Mouse (Mus musculus) kidney, postnatal 0 days (tissue): ENCODE data around the gene Trim46. TPM values are rescaled to one million over a fixed set of nuclear protein-coding genes. Genes with fewer than 3 reads are reported as not detected.

Experiments
- ATAC-seq: fragments of 200-750 bp; cut with Nextera tagmentation; replicated peaks from 2 replicates; pipeline ENCODE4 v1.8.0; 2017; ENCODE audit warnings: low read depth, moderate number of reproducible peaks, moderate TSS enrichment, moderate library complexity; ENCODE audit not compliant: low FRiP score
- DNase-seq: peaks from one replicate; pipeline ENCODE4 v3.0.0-alpha.2; 2016; ENCODE audit warnings: low spot score
- H3K27ac ChIP-seq: fragments of 300-500 bp; sonication (generic); 2 replicates; pipeline ENCODE4 v1.5.1; 2014; ENCODE audit warnings: mild to moderate bottlenecking
- H3K27me3 ChIP-seq: fragments of 300-500 bp; sonication (generic); 2 replicates; pipeline ENCODE4 v1.6.1; 2014; ENCODE audit warnings: low read length, mixed read lengths; ENCODE audit not compliant: insufficient read depth
- H3K36me3 ChIP-seq: fragments of 300-500 bp; sonication (generic); 2 replicates; pipeline ENCODE4 v1.6.1; 2014; ENCODE audit warnings: low read length, mixed read lengths; ENCODE audit not compliant: insufficient read depth
- H3K4me1 ChIP-seq: fragments of 300-500 bp; sonication (generic); replicated peaks from 2 replicates; pipeline ENCODE4 v1.6.1; 2014; ENCODE audit warnings: antibody characterized with exemption, low read length, mixed read lengths; ENCODE audit not compliant: insufficient read depth
- H3K4me2 ChIP-seq: fragments of 300-500 bp; sonication (generic); 2 replicates; pipeline ENCODE4 v1.6.1; 2014; ENCODE audit warnings: mild to moderate bottlenecking, low read length, moderate library complexity, mixed read lengths
- H3K4me3 ChIP-seq: fragments of 300-500 bp; sonication (generic); replicated peaks from 2 replicates; pipeline ENCODE4 v1.5.1; 2014; ENCODE audit warnings: low read depth, low read length
- H3K9ac ChIP-seq: fragments of 300-500 bp; sonication (generic); 2 replicates; pipeline ENCODE4 v1.6.1; 2014; ENCODE audit warnings: low read depth, low read length
- H3K9me3 ChIP-seq: fragments of 300-500 bp; sonication (generic); replicated peaks from 2 replicates; pipeline ENCODE4 v1.6.1; 2016; ENCODE audit warnings: low read length, inconsistent platforms, mixed read lengths
- CTCF ChIP-seq: IDR thresholded peaks from 2 replicates; pipeline ENCODE4 v1.5.1; 2016; ENCODE audit warnings: antibody characterized with exemption, low read depth, mild to moderate bottlenecking, moderate library complexity
- WGBS: fragments of 180-500 bp; shearing (Covaris S2); extraction: QIAGEN DNeasy Blood & Tissue Kit; methylation state at CpG from one replicate; pipeline ENCODE4 v1.1.7; 2014; 5-methylcytosine and 5-hydroxymethylcytosine counted together
- polyA plus RNA-seq: library from polyadenylated mRNA; unstranded; fragments of >200 nt; fragmentation: Nextera tagmentation; extraction: Ambion mirVana; gene quantifications from 2 replicates; pipeline ENCODE4 v1.2.1, GENCODE M21; 2015

The Trim46 gene
- polyA plus RNA-seq, 1 experiment from 2014 or later, result 3.7 TPM

DNA sequence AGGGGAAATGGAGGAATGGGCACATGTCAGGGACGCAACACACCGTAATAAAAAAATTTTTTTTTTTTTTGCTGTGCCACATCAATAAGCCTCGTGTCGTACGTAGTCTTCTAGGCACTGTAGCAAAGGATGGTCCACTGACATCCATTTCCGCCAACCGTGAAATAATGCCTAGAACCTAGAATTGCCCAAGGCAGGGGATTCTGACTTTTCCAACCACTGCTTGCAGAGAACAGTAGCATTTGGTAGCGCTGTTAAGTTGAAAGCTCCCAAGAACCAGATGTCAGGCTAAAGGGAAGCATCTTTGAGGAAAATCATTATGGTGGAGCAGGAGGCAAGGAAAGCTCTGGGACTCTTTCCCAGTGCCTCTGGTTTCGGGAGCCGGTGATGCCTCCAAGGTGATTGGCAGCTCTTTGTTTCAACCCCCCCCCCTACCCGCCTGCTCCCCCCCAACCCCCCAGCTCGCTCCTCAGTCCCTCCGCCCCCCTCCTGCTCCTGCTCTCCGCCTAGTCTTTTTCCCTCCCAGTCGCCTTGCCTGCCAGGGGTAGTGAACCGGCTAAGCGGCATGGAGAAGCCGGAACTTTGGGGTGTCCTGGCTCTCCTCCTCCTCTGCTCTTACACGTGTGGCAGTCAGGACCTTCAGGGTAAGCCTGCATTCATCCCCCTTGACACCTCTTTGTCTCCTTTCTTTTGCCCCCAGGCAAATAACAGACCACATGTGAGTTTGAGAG lies 31.3 kb downstream of the Trim46 start, which contains the start of gene Thbs3:
Gene Thbs3, plus strand, starts transcription at position 500 of the 731 bp plus-strand sequence.
- H3K36me3 ChIP-seq, result peaks cover 3% of the 10 kb centered on the region; the same call in 1 of the 2 replicates
- peak within 1 kb of the TSS; percentile 66 for H3K4me3 ChIP-seq
- H3K4me2 ChIP-seq, result peak within 1 kb of the TSS; percentile 77
- H3K27me3 ChIP-seq, result no peaks in the 10 kb centered on the region
- DNase-seq (no peak), ATAC-seq (no peak)
- TF ChIP-seq CTCF, result no peak
- H3K27ac ChIP-seq, result peak within 1 kb of the TSS; percentile 90
- WGBS, result 2% methylated on average over 16 of the region's 19 CpGs
- no peaks in the 10 kb centered on the region for H3K9me3 ChIP-seq
- H3K9ac ChIP-seq, result peak within 1 kb of the TSS; percentile 77
- peaks cover 15% of the 10 kb centered on the region for H3K4me1 ChIP-seq

DNA sequence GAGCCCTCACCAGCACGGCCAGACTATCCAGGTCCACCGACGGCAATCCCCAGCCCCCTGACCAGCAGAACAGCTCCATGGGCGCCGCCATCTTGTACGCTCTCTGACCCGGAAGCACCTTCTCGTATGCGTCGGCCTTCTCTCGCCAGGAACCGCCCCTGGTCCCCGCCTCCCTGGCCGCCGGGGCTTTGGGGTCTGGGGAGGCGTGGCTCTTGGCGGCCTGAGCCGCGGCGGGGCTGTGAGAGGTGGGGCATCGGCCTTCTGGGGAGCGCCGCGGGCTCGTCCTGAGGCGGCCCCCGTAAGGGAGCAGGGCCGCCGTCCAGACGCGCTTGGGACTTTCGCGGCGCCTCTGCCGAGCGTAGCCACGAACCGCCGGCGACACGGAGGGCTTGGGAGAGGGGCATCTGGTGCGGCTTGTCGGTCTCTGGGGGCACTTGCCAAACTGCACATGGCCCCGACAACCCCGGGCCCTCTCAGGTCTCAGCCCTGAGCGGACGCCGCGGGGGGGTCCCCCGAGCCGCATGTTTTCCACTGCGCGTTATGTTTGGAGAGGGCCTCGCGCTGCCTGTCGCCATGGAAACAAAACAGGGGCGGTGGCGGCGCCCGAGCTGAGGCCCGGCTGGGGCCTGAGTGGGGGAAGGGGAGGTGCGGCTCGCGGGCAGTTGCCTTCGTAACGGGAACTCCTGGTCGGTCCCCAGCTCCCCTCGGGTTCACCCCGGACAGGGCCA lies 32.1 kb downstream of the Trim46 start:
- H3K27ac ChIP-seq, result peak overlapping the region; percentile 90
- no peaks in the 10 kb centered on the region for H3K27me3 ChIP-seq
- ATAC-seq, result peak; percentile 90
- peak overlapping the region; percentile 77 for H3K4me2 ChIP-seq
- no peaks in the 10 kb centered on the region for H3K9me3 ChIP-seq
- peak overlapping the region; percentile 66 for H3K4me3 ChIP-seq
- peak overlapping the region; percentile 77 for H3K9ac ChIP-seq
- peak; percentile 98 for DNase-seq
- peaks cover 12% of the 10 kb centered on the region; the same call in 1 of the 2 replicates for H3K36me3 ChIP-seq
- TF ChIP-seq CTCF, result no peak
- peaks cover 15% of the 10 kb centered on the region for H3K4me1 ChIP-seq
- WGBS, result under 1% methylated on average over 69 of the region's 69 CpGs

DNA sequence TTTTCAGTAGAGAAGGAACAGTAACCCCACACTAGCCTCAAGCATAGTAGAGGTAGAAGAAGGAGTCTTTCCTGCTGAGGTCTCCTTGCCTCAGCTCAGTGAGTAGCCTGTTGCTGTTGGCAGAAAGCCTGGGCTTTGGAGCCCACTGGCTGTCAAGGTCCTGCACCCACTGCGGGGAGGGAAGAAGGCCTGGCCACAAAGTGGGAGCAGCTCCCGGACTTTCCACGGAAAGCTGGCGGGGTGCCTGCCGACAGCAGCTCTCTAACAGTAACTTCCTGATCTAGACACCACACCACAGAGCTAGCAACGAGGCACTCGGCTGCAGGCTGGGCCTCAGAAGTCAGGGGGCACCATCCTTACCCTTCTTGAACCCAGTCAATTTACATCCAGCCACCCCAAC lies 35.4 kb downstream of the Trim46 start:
- no peaks in the 10 kb centered on the region for H3K27me3 ChIP-seq
- H3K9ac ChIP-seq, result no peak overlapping the region
- peaks cover 15% of the 10 kb centered on the region for H3K4me1 ChIP-seq
- no peak overlapping the region for H3K4me3 ChIP-seq
- H3K9me3 ChIP-seq, result no peaks in the 10 kb centered on the region
- no peak overlapping the region; the same call in 1 of the 2 replicates for H3K27ac ChIP-seq
- peaks cover 40% of the 10 kb centered on the region for H3K36me3 ChIP-seq
- no peak for ATAC-seq
- no peak overlapping the region for H3K4me2 ChIP-seq
- 56% methylated on average over 7 of the region's 7 CpGs for WGBS
- no peak for TF ChIP-seq CTCF
- DNase-seq, result no peak

DNA sequence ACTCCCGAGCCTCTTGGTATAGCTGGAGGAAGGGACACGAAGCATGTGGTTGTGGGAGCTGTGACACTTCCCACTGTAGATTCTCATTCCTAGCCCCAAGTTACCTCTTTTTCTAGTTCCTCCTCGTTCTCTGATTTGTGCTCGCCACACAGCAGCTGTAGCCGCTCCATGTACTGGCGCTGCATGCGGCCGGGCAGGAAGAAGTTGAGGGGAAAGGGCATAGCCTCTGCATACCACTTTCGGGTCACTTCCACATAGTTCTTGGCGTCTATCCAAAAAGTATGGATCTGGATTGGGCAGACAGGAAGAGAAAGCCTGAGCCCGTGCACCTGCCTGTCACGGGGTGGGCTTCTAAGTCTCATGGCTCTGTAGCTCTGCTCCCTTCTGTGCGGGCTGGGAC lies 35.9 kb downstream of the Trim46 start:
- 60% methylated on average over 13 of the region's 13 CpGs for WGBS
- Histone ChIP-seq H3K36me3 (peaks cover 42% of the 10 kb centered on the region), H3K4me2 (no peak overlapping the region), H3K4me1 (peaks cover 13% of the 10 kb centered on the region), H3K9ac (no peak overlapping the region), H3K4me3 (no peak overlapping the region), H3K9me3 (no peaks in the 10 kb centered on the region), H3K27ac (0 out of 2 replicates have a peak overlapping the region, but pooled peaks have one; percentile 42), H3K27me3 (no peaks in the 10 kb centered on the region)
- ATAC-seq (no peak), DNase-seq (peak; percentile 44)
- TF ChIP-seq CTCF, result no peak

DNA sequence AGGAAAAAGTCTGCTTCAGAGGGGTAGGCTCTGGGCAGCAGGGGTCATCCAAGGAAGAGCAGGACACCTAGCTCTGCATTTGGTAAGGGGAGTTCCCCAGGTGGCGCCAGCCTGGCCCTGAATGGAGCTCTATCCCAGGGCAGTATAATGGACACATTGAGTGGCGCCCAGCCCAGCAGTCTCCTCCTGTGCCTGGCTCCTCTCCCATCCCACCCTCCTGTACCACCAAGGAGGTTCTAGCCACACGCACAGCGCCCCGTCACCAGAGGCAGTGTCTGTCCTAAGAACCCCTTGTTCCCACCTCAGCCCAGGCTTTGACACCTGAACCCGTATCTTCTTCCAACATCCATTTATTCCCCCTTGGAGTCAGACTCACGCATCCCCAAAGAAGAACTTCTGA lies 36.4 kb downstream of the Trim46 start:
- H3K27me3 ChIP-seq, result no peaks in the 10 kb centered on the region
- ATAC-seq, result no peak
- 95% methylated on average over 7 of the region's 7 CpGs for WGBS
- no peak for TF ChIP-seq CTCF
- no peak for DNase-seq
- no peak overlapping the region for H3K9ac ChIP-seq
- no peaks in the 10 kb centered on the region for H3K9me3 ChIP-seq
- H3K27ac ChIP-seq, result 0 out of 2 replicates have a peak overlapping the region, but pooled peaks have one; percentile 42
- peaks cover 44% of the 10 kb centered on the region for H3K36me3 ChIP-seq
- H3K4me3 ChIP-seq, result no peak overlapping the region
- H3K4me2 ChIP-seq, result no peak overlapping the region
- peaks cover 9% of the 10 kb centered on the region; the same call in 1 of the 2 replicates for H3K4me1 ChIP-seq

DNA sequence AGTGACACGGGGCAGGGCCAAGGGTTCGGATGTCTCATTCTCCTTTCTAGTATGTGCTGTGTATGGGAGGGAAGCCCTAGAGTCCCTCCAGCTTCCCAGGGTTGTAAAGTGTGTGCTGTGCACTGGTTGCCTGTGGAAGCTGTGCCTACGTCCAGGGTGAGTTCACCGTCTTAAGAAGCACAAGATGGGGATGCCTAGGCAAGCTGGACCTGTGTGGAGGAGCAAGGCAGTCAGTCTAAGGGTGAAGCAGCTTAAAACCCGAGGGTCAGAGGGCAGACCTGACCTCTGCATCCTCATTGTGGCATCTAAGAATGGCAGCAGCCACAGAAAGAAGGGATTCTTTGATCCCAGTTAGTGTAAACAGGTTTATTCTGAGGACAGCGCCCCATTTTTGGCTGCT lies 37.4 kb downstream of the Trim46 start:
- ATAC-seq (no peak), DNase-seq (no peak)
- Histone ChIP-seq H3K27ac (no peak overlapping the region), H3K36me3 (peaks cover 44% of the 10 kb centered on the region), H3K4me3 (no peak overlapping the region), H3K27me3 (no peaks in the 10 kb centered on the region), H3K4me1 (peaks cover 9% of the 10 kb centered on the region; the same call in 1 of the 2 replicates), H3K9me3 (no peaks in the 10 kb centered on the region), H3K9ac (no peak overlapping the region), H3K4me2 (no peak overlapping the region)
- TF ChIP-seq CTCF, result no peak
- WGBS, result 86% methylated on average over 6 of the region's 6 CpGs
